Mouse (Mus musculus): Measurements from ENCODE around the gene Gm20509. TPM values are rescaled to one million over a fixed set of nuclear protein-coding genes. Genes with fewer than 3 reads are reported as not detected.

Gene Gm20509
- total and polyA plus RNA-seq, 3 experiments: not detected

GRCm38 (mm10) chr9:73082291-73083000 lies 19.8 kb upstream of the Gm20509 start:
- peaks cover 22% of the 10 kb centered on the region for H3K36me3 ChIP-seq (replicated peaks)

GRCm38 (mm10) chr9:73083956-73084355 lies 18.3 kb upstream of the Gm20509 start:
- Histone ChIP-seq H3K36me3 (replicated peaks) (peaks cover 21% of the 10 kb centered on the region), H3K4me3 (ENCODE audit: low read depth, low read length) (no peak overlapping the region), H3K27me3 (ENCODE audit: insufficient read depth, low read length) (no peaks in the 10 kb centered on the region), H3K9me3 (replicated peaks) (no peaks in the 10 kb centered on the region), H3K4me1 (ENCODE audit: insufficient read depth, low read depth, low read length) (peaks cover 7% of the 10 kb centered on the region)
- ATAC-seq (ENCODE audit: extremely low read depth, insufficient number of reproducible peaks, low FRiP score, poor library complexity, severe bottlenecking) (no peak), DNase-seq (ENCODE audit: low spot score) (no peak)
- TF ChIP-seq GATA1 (IDR thresholded peaks at IDR 0.05; ENCODE audit: borderline replicate concordance, low read length): no peak
- no peak for TF ChIP-seq POLR2AphosphoS5 (IDR thresholded peaks at IDR 0.05; ENCODE audit: insufficient replicate concordance, low read depth, low read length)
- TF ChIP-seq CTCF (IDR thresholded peaks at IDR 0.05; ENCODE audit: low read depth, low read length): no peak
- TF ChIP-seq TAL1 (conservative IDR thresholded peaks at IDR 0.05; ENCODE audit: low read depth, low read length): no peak
- no peak for TF ChIP-seq GATA2 (IDR thresholded peaks at IDR 0.05; ENCODE audit: borderline replicate concordance, low read depth, low read length)

More at GRCm38 (mm10) chr9:73082291-73083000, 19.8 kb upstream of the Gm20509 start:
- Histone ChIP-seq H3K27me3 (ENCODE audit: insufficient read depth, low read length) (no peaks in the 10 kb centered on the region), H3K9me3 (replicated peaks) (no peaks in the 10 kb centered on the region), H3K4me1 (ENCODE audit: insufficient read depth, low read depth, low read length) (peaks cover 7% of the 10 kb centered on the region), H3K4me3 (ENCODE audit: low read depth, low read length) (no peak overlapping the region)
- DNase-seq (ENCODE audit: low spot score) (no peak), ATAC-seq (ENCODE audit: extremely low read depth, insufficient number of reproducible peaks, low FRiP score, poor library complexity, severe bottlenecking) (no peak)
- TF ChIP-seq TAL1 (conservative IDR thresholded peaks at IDR 0.05; ENCODE audit: low read depth, low read length) (no peak), POLR2AphosphoS5 (IDR thresholded peaks at IDR 0.05; ENCODE audit: insufficient replicate concordance, low read depth, low read length) (no peak), GATA2 (IDR thresholded peaks at IDR 0.05; ENCODE audit: borderline replicate concordance, low read depth, low read length) (no peak), GATA1 (IDR thresholded peaks at IDR 0.05; ENCODE audit: borderline replicate concordance, low read length) (no peak), CTCF (IDR thresholded peaks at IDR 0.05; ENCODE audit: low read depth, low read length) (no peak)

- DNase-seq (ENCODE audit: low spot score): peak; percentile 8
- Histone ChIP-seq H3K4me3 (ENCODE audit: low read depth, low read length) (no peak overlapping the region), H3K9me3 (replicated peaks) (no peaks in the 10 kb centered on the region), H3K27me3 (ENCODE audit: insufficient read depth, low read length) (no peaks in the 10 kb centered on the region), H3K4me1 (ENCODE audit: insufficient read depth, low read depth, low read length) (peaks cover 13% of the 10 kb centered on the region), H3K36me3 (replicated peaks) (peaks cover 26% of the 10 kb centered on the region)
- peak; percentile 67 for ATAC-seq (ENCODE audit: extremely low read depth, insufficient number of reproducible peaks, low FRiP score, poor library complexity, severe bottlenecking)
- TF ChIP-seq POLR2AphosphoS5 (IDR thresholded peaks at IDR 0.05; ENCODE audit: insufficient replicate concordance, low read depth, low read length) (no peak), TAL1 (conservative IDR thresholded peaks at IDR 0.05; ENCODE audit: low read depth, low read length) (no peak), GATA1 (IDR thresholded peaks at IDR 0.05; ENCODE audit: borderline replicate concordance, low read length) (no peak), GATA2 (IDR thresholded peaks at IDR 0.05; ENCODE audit: borderline replicate concordance, low read depth, low read length) (no peak), CTCF (IDR thresholded peaks at IDR 0.05; ENCODE audit: low read depth, low read length) (no peak)
These were observed 16.4 kb upstream of the Gm20509 start for GRCm38 (mm10) chr9:73085845-73086244.

- no peak for ATAC-seq (ENCODE audit: extremely low read depth, insufficient number of reproducible peaks, low FRiP score, poor library complexity, severe bottlenecking)
- TF ChIP-seq GATA1 (IDR thresholded peaks at IDR 0.05; ENCODE audit: borderline replicate concordance, low read length) (no peak), CTCF (IDR thresholded peaks at IDR 0.05; ENCODE audit: low read depth, low read length) (no peak), GATA2 (IDR thresholded peaks at IDR 0.05; ENCODE audit: borderline replicate concordance, low read depth, low read length) (no peak), POLR2AphosphoS5 (IDR thresholded peaks at IDR 0.05; ENCODE audit: insufficient replicate concordance, low read depth, low read length) (no peak)
- Histone ChIP-seq H3K4me1 (ENCODE audit: insufficient read depth, low read depth, low read length) (peaks cover 13% of the 10 kb centered on the region), H3K9me3 (replicated peaks) (no peaks in the 10 kb centered on the region), H3K4me3 (ENCODE audit: low read depth, low read length) (no peak overlapping the region), H3K36me3 (replicated peaks) (peaks cover 26% of the 10 kb centered on the region), H3K27me3 (ENCODE audit: insufficient read depth, low read length) (no peaks in the 10 kb centered on the region)
- no peak for DNase-seq (ENCODE audit: low spot score)
These were observed 15.1 kb upstream of the Gm20509 start for GRCm38 (mm10) chr9:73087121-73087520.

- Histone ChIP-seq H3K4me1 (ENCODE audit: insufficient read depth, low read depth, low read length) (peaks cover 13% of the 10 kb centered on the region), H3K27me3 (ENCODE audit: insufficient read depth, low read length) (no peaks in the 10 kb centered on the region), H3K36me3 (replicated peaks) (peaks cover 22% of the 10 kb centered on the region), H3K4me3 (ENCODE audit: low read depth, low read length) (no peak overlapping the region), H3K9me3 (replicated peaks) (no peaks in the 10 kb centered on the region)
- DNase-seq (ENCODE audit: low spot score): no peak
- no peak for ATAC-seq (ENCODE audit: extremely low read depth, insufficient number of reproducible peaks, low FRiP score, poor library complexity, severe bottlenecking)
- TF ChIP-seq POLR2AphosphoS5 (IDR thresholded peaks at IDR 0.05; ENCODE audit: insufficient replicate concordance, low read depth, low read length) (no peak), GATA2 (IDR thresholded peaks at IDR 0.05; ENCODE audit: borderline replicate concordance, low read depth, low read length) (no peak), CTCF (IDR thresholded peaks at IDR 0.05; ENCODE audit: low read depth, low read length) (no peak), TAL1 (conservative IDR thresholded peaks at IDR 0.05; ENCODE audit: low read depth, low read length) (no peak), GATA1 (IDR thresholded peaks at IDR 0.05; ENCODE audit: borderline replicate concordance, low read length) (no peak)
These were observed 14.7 kb upstream of the Gm20509 start for GRCm38 (mm10) chr9:73087581-73087980.

- DNase-seq (ENCODE audit: low spot score) (no peak), ATAC-seq (ENCODE audit: extremely low read depth, insufficient number of reproducible peaks, low FRiP score, poor library complexity, severe bottlenecking) (no peak)
- no peak for TF ChIP-seq TAL1 (conservative IDR thresholded peaks at IDR 0.05; ENCODE audit: low read depth, low read length)
- no peak for TF ChIP-seq GATA1 (IDR thresholded peaks at IDR 0.05; ENCODE audit: borderline replicate concordance, low read length)
- no peak for TF ChIP-seq CTCF (IDR thresholded peaks at IDR 0.05; ENCODE audit: low read depth, low read length)
- TF ChIP-seq GATA2 (IDR thresholded peaks at IDR 0.05; ENCODE audit: borderline replicate concordance, low read depth, low read length): no peak
- TF ChIP-seq POLR2AphosphoS5 (IDR thresholded peaks at IDR 0.05; ENCODE audit: insufficient replicate concordance, low read depth, low read length): no peak
- no peaks in the 10 kb centered on the region for H3K9me3 ChIP-seq (replicated peaks)
- H3K4me3 ChIP-seq (ENCODE audit: low read depth, low read length): no peak overlapping the region
- peaks cover 22% of the 10 kb centered on the region for H3K36me3 ChIP-seq (replicated peaks)
- peaks cover 13% of the 10 kb centered on the region for H3K4me1 ChIP-seq (ENCODE audit: insufficient read depth, low read depth, low read length)
- H3K27me3 ChIP-seq (ENCODE audit: insufficient read depth, low read length): no peaks in the 10 kb centered on the region
These were observed 12.9 kb upstream of the Gm20509 start for GRCm38 (mm10) chr9:73089222-73089920.

Data from G1E (cell line).